Mouse (Mus musculus): Measurements from ENCODE around the gene Ints3. TPM values are rescaled to one million over a fixed set of nuclear protein-coding genes. Genes with fewer than 3 reads are reported as not detected.

Ints3 gene
- total RNA-seq (2021) = 10 to 100 TPM; 13.6 to 16.1 TPM
- long read RNA-seq, experiment 1, full-length matches to known transcripts = 11 of 33 reads
- long read RNA-seq, experiment 1, partial matches to known transcripts = 2 of 33 reads
- long read RNA-seq, experiment 1, other reads (novel, unspliced or antisense) = 20 of 33 reads
- long read RNA-seq, experiment 2, full-length matches to known transcripts = 9 of 25 reads
- long read RNA-seq, experiment 2, partial matches to known transcripts = 1 of 25 reads
- long read RNA-seq, experiment 2, other reads (novel, unspliced or antisense) = 15 of 25 reads

DNA sequence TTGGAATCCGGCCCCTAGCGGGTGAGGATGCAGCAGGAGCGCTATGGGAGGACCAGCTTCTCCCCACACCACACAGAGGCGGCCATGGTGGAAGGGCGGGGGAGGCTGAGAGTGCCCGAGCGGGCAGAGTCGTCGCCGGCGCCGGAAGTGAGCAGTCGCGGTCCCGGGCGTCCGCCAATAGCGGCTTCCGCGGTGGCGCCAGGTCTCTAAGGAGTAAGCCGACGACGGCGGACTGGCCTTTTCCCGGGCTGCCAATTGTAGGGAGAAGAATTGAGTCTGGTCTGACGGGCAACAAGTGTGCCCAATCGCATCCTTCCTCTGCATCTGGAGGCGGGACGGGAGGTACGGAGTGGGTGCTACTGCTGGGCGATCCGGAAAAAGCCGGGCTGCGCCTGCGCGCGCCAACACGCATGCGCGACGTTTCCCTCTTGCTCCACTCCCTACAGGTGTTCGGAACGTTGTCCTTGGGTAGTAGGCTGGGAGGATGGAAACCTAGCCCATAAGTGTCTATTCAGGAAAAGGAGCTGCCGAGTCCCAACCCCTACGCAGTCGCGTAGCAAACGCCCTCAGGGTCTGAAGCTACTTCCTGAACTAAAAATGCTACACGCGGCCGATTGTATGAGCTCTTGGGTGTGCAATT is at the start of gene Ints3:
Gene Ints3, minus strand, starts transcription at position 242 of the 640 bp plus-strand sequence.
- peak; percentile 100 for DNase-seq (ENCODE audit: low spot score)

DNA sequence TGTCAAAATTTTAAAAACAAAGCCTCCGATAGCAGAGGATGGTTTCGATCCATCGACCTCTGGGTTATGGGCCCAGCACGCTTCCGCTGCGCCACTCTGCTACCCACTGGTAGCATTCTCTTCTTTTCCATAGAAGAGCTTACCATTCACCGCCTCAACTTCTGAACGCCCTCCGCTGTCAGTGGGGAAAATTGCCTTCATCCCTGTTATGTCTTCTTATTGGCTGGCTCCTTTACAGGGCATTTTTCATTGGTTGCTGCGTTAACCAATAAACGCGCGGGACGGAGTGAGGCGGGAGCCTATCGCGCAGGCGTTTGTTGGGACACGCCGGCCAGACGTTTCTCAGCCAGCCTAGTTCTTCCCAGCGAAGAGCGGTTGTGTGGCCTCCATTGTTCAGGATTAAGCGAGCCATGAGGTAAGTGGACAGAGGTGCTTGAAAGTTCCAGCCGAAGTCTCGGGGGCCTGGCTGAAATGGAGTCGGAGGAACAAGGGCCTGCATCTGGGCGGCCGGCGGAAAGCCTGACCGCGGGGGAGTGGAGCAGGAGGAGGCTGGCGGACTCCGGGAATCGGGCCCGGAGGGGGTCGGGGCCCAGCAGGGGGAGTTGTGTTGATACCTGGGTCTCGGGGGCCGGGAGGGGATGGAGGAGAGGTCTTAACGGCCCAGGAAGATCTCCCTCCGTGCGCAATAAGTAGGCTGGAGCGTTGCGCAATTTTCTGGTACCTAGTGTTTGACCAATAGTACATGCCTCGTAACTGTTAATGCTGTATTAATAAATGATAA is 42.6 kb upstream of the Ints3 start, which contains the start of gene Ilf2:
Gene Ilf2, plus strand, starts transcription at position 296 of the 781 bp plus-strand sequence.
- DNase-seq (ENCODE audit: low spot score) = peak; percentile 97

DNA sequence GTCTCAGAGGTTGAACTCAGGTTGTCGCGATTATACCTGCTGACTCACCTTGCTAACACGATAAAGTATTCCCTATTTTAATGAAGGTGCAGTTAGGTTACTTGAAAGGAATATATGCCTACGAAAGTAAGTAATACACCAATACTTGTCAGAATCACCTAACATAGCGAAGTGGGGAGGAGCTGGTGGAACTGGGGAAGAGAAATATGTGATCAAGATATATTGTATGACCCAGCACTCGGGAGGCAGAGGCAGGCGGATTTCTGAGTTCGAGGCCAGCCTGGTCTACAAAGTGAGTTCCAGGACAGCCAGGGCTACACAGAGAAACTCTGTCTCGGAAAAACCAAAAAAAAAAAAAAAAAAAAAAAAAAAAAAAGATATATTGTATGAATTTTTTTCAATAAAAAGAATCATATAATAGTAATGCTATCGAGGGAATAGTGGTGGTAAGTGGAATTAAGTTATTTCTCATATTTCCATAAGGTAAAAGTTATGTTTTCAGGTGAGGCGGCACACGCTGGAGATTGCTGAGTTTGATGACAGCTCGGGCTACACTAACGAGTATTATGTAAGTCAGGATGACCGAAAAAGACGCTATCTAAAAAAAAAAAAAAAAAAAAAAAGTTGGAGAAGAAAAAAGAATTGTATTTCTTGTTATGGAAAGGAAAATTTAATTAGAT is 41.9 kb upstream of the Ints3 start:
- no peak for DNase-seq (ENCODE audit: low spot score)

DNA sequence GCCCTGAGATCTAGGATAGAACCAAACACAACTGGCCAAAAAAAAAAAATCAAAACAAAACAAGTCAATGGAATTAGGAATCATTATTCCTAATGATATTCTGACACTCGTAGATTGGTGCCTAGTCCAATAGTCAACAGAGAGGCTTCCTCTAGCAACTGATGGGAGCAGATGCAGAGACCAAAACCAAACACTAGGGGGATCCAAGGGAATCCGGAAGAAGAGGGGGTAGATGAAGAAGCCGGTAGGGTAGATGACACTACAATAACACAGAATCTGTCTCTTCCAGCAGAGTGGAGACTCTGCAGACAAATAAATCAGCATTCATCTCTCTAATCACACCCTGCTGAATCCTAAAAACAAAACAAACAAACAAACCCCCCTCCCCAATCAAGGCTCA is 38.8 kb upstream of the Ints3 start:
- peak; percentile 64 for DNase-seq (ENCODE audit: low spot score)

DNA sequence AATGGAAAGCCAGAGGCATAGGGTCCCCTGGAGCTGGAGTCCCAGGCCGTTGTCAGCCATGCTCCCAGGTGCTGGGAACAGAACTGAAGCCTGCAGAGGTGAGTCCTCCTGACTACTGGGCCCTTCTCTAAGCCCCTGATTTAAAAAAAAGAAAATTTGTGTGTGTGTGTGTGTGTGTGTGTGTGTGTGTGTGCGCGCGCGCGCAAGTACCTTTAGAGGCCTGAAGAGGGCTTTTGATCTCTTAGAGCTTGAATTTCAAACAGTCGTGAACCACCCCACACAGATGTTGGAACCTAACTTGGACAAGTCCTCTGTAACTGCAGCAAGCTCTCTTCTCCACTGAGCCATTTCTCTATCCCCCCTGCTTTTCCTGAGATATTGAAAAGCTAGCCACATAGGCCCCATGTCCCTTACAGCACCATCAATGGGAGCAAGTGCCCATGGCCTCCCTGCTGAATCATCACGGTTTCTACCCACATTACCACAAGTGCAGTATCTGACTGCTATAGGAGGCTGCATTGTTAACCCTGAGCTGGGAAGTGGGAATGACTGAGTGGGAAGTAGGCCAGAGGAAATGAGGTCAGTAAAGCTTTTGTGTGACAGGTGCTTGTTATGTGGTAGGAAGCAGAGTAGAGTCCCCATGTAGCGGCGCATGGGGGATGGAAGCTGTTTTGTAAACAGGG is 34.3 kb upstream of the Ints3 start:
- DNase-seq (ENCODE audit: low spot score) = no peak

DNA sequence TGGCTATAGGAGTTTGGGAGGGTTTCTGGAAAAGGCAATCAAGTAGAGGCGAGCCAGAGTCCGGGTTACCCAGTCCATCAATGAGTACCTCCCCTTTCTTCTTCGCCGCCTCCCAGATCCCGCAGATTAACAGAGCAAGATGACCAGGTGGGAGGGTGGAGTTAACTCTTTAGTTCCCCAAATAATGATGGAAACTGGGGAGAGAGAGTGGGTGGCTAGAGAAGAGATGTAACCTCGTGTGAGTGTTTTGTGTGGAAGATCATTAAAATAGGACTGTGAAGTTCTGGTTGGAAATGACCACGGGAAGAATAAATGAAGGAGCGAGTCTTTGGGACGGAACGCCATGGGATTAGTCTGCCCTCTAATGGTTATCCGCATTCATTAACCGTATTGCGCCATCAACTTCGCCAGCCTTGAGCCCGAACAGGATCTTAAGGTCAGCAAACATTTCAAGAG is 32.9 kb upstream of the Ints3 start:
- peak; percentile 83 for DNase-seq (ENCODE audit: low spot score)

DNA sequence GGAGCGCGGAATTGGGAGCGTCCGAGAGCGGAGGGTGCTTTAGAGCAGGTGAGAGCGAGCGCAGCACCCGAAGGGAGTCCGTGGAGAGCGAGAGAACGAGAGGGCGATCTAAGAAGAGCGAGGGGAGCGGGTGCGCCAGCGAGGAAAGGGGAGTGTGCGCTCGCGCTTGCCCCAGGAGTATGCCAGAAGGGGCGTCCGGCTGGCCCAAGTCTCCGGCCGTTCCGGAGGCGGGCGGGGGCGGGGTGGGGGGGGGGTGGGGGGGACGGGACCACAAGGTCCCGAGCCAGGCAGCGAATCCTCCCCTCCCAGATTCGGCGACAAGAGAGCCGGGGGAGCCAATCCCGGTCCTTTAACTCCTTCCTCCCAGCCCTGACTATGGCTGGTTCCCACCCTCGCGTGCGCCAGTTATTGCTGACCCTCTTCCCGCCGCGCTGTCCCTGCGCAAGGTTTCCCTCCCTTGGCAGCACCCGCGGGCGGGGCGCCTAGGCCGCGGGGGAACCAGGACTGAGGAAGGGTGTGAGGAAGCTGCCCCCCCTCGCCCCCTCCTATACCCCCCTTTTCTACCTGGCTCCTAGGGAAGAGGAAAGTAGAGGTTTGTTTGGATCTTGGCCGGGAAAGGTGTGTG is 32.4 kb upstream of the Ints3 start, which contains the start of gene Npr1:
Gene Npr1, minus strand, starts transcription at position 181 of the 625 bp plus-strand sequence.
- DNase-seq (ENCODE audit: low spot score) = peak; percentile 34

DNA sequence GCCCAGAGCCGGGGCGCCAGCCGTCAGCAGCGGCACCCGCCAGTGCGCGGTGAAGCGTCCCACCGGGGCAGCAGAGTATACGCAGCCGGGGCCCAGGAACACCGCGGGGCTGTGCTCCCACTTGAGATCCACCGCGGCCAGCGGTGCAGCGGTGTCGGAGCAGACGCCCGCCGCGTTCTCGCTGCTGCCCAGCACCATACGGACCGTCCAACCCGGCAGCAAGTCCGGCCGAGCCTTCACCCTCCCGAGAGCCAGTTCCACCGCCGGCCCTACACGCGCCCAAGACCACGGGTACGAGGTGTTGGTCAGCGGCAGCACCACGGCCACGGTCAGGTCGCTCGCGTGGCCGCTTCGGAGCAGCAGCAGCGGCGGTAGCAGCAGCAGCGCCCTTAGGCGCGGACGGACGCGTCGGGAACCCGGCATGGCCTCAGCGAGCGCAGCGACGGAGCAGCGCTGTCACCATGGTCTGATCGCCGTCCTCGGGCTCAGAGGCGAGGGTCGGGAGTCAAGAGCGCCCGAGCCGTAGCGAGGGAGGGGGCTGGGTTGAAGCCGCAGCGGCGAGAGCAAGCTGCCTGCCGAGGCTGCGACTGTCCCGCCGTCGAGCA is 31.8 kb upstream of the Ints3 start:
- no peak for DNase-seq (ENCODE audit: low spot score)

DNA sequence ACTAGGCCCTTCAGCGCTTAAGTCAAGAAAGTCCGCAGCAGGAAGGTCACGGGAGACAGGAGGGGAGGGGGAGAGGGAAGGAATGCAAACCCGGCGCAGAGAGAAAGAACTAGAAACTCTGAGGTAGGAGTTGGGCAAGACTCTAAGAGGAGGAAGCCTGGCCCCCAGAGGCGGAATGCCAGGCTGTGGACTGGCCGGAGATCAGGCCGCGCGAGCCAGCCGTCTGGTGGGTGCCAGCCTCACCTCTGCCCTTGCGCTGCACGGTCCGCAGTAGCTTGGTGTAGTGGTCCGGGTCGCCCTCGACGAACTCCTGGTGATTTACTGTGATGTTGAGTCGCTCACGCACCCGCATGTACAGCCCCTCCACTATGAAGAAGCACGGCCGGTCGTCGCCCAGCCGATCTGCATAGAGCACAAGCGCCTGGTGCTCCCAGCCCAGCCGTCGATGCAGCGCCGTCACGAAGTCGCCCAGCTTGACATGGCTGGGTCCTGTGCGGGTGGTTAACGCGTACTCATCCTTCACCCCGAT is 31.2 kb upstream of the Ints3 start:
- peak; percentile 24 for DNase-seq (ENCODE audit: low spot score)

DNA sequence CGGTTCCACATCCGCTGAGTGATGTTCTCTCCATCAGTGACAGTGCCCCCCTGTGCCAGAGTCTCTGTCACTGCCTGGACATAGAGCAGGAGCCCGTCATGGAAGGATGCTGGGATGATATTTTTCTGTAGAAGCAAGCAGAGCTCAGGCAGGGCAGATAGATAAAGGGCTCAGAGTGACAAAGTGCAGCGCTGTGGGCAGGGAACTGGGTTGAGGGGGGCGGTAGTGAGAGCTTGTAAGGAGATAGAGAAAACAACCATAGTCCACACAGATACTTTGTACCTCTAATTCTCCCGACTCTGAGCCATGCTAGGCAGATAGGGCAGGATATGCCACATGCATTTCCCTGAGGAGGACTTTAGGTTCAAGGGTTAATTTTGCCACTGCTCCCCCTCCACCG is 29.2 kb upstream of the Ints3 start:
- no peak for DNase-seq (ENCODE audit: low spot score)

DNA sequence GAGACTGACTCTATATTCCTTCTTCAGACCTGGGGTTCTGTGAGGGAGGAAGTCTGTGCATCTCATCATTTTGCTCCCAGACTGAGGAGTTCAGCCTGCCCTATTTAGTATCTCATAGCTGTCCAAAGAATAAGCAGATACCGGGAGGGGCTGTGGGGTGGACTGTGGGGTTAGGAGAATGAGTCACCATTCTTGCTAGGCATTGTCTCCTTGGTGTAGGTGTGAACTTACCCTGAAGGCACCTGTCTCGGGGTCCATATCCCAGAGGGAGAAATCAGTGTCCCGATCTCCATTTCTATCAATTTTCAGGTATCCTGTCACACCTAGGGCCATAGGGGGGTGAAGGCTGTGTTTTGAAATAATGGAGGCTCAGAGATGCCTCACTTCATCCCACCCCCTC is 28.5 kb upstream of the Ints3 start:
- DNase-seq (ENCODE audit: low spot score) = no peak

DNA sequence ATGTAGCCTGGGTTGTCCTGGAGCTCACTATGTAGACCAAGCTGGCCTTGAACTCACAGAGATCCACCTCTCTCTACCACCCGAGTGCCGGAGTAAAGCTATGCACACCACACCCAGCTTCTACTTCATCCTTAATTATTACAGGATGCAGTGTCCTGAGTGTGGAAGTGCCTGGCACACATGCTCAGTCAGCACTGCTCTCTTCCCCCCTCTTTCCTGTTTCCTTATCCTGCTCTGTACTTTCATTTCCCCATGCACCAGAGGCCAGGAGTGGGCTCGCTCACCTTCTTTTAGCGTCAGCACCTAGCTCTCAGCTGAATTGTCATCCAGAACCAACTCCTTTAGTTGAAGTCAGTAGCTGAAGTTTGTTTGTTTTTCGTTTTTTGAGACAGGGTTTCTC is 26.9 kb upstream of the Ints3 start:
- no peak for DNase-seq (ENCODE audit: low spot score)

DNA sequence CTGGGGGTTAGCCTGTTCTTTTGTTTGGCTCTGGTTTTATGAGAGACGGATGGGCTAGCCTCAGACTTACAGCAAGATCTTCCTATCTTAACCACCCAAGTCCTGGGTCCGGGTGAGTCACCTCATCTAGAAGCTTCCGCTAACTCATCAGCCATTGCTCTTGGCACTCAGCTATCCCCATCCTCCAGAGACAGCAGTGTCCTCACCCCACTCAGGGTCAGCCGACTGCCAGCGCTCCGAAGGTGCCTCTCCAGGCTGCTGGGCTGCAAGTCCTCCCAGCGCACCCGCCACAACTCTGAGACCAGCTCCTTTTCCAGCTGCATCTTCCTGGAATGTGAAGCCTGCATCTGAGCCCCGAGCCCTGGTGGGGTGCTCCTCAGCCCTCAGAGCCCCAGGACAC is 26.3 kb upstream of the Ints3 start:
- no peak for DNase-seq (ENCODE audit: low spot score)

DNA sequence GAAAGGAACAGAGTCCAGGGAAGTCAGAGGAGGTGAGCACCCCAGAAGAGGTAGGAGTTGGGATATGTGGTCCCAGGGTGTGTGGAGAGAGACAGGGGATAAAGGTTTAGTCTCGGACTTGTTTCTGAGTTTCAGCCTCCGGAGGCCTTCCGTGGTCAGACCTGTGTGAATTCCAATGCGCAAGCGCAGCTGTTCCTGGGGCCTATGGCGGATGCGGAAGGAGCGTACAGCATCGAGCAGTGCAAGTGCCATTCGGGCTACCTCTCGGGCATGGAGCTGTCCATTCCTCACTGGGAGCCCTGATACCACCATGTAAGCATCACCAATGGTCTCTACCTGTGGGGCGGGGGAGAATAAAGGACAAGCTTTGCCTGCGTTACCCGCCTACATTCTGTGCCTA is 21.5 kb upstream of the Ints3 start:
- DNase-seq (ENCODE audit: low spot score) = no peak

DNA sequence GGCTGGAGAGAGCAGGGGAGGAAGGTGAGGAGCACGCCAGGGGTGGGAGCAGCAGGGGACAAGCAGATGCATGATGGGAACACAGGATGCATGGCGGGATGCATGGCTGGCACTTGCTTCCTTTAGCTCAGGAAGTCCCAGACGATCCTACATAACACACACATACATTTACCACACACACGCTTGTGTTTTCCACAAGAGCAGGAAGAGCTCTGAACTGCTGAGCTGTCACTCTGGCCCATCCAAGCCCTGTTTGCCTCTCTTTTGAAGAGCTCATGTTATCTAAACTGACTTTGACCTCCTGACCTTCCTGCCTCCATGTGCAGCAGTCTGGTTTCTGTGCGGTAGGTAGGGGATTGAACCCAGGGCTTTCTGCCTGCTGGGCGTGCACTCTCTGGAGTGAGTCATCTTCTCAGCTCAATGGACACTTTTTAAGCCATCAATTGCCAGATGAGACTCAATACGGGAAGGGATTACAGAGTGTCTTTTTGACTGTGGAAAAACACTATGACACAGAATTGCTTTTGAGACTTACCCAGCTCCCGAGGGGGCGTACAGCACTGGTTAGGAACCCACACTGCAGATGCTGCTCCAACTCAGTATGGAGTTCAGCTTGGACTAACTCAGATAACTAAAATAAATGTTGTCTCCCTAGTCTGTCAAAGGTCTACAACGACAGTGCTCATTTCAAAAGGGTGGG is 18.1 kb upstream of the Ints3 start:
- no peak for DNase-seq (ENCODE audit: low spot score)

DNA sequence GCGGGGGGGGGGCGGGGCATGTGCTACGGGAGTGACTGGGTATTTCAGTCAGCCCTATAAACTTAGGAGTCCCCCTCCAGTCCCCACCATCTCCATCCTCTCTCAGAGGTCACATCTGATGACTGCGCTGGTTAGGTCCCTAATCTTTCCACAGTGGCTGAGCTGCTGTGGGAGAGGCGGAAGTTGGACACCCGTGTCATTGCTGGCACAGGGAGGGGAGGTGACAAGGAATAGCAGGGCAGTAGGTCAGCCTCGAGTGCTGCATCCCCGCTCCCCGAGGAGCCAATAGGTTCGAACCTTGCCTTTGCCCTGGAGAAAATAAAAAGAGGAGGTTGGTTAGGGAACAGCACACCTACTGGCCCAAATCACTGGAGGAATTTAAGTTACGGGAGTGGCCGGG is 17.5 kb upstream of the Ints3 start:
- DNase-seq (ENCODE audit: low spot score) = no peak

DNA sequence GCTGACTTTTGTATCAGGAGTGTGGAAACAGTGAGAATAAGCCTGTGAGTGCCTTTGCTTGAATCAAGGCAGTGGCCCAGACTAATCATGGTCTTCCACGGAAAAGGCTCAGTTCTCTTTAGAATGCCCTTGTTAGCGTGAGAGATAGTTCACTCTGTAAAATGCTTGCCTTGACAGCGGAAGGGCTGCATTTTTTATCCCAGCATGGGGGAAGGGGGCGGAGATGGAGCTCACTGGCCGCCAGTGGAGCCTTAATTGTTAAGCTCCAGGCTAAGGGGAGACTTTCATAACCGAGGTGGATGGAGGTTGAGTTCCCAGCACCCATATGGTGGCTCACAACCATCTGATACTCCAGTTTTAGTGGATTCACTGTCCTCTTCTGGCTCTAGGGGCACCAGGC is 15.2 kb upstream of the Ints3 start:
- DNase-seq (ENCODE audit: low spot score) = no peak

DNA sequence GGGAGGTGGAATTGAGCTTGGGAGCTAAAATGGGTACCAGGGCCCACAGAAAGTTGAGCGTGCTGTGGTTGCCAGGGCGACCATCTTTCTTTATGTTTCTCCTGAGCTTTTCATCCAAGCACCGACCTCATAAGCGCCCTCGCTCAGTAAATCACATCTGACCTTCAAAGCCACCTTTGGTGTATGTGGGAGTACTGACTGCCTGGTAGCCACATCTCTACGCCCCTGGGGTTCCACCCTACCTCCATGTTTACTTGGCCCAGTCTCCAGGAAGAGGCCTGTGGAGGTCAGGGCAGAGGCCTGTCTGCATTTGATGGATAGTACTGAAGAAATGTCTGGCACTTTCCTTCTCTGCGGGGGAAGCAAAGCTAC is 13.7 kb upstream of the Ints3 start:
- no peak for DNase-seq (ENCODE audit: low spot score)

DNA sequence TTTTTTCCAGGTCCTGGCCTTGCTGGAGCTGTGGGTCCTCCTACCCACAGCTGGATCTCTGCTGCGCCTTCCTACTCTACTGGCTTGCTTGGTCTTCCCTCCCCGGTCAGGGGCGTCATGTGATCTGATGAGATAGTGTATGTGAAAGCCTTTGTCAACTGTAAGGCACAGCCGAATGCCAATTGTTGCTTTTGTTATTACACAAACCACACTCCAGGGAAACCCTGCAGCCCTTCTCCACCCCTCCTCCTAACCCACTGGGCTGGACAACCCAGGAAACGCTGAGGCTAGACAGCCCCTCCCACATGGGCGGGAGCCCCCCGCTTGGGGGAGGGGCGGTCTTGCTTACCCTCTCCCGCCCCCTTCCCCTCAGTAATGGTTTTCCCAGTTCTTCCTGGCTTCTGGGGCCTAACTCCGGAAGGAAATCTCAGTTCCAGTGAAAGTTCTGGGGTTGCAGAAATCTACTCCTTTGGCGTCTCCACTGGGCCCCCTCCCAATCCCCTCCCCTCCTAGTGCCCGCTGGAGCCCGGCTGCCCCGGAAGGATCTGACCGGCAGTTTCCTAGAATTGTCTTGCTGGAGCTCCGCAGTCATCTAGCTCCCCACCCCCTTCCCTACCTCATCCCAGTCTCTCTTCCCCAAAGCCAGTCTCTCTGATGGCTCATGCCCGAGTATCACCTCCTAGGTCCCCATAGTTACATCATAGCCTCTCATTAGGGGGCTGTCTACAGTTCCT is 13.1 kb upstream of the Ints3 start:
- DNase-seq (ENCODE audit: low spot score) = peak; percentile 88
